Mouse (Mus musculus) MEL (cell line): ENCODE measurements at regions not wholly inside any gene's neighbourhood (a gene's known extent, or its start where the extent isn't known, plus 50 kb on each side); places are given as distances from the start of the nearest gene placed in this dataset.

Experiments used
- DNase-seq: peaks from one replicate; pipeline ENCODE4 v3.0.0; 2011; ENCODE audit warnings: low read depth, low spot score
- H3K27ac ChIP-seq: 2 replicates; pipeline ENCODE4 v1.5.1; 2012; ENCODE audit warnings: low read depth, mild to moderate bottlenecking, control low read depth, low read length, moderate library complexity; ENCODE audit not compliant: control insufficient read depth
- H3K27me3 ChIP-seq, 2 experiments: fragments of 150-350 bp in 1 of 2; sonication (generic) in 1 of 2; 2 replicates each; pipeline ENCODE4 v1.6.1; 2012; ENCODE audit warnings: low read length in 2 of 2, mild to moderate bottlenecking in 2 of 2, improper control_type of control experiment in 1 of 2, moderate library complexity in 1 of 2; ENCODE audit not compliant: insufficient read depth in 2 of 2, control insufficient read depth in 1 of 2
- H3K36me3 ChIP-seq, 2 experiments: 2 replicates each; pipeline ENCODE4 v1.6.1; 2012 to 2014; ENCODE audit warnings: low read length in 2 of 2, improper control_type of control experiment in 1 of 2, inconsistent platforms in 1 of 2, mild to moderate bottlenecking in 1 of 2; ENCODE audit not compliant: insufficient read depth in 2 of 2, control insufficient read depth in 1 of 2
- H3K4me1 ChIP-seq, 2 experiments: fragments of 150-350 bp in 1 of 2; sonication (generic) in 1 of 2; 2 replicates each; pipeline ENCODE4 v1.6.1; 2012; ENCODE audit warnings: low read length in 2 of 2, improper control_type of control experiment in 1 of 2, mild to moderate bottlenecking in 1 of 2; ENCODE audit not compliant: insufficient read depth in 2 of 2, control insufficient read depth in 1 of 2
- H3K4me3 ChIP-seq, 2 experiments: fragments of 150-350 bp in 1 of 2; sonication (generic) in 1 of 2; 2 replicates each; pipeline ENCODE4 v1.5.1; 2012; ENCODE audit warnings: low read depth in 2 of 2, low read length in 2 of 2, mild to moderate bottlenecking in 2 of 2, moderate library complexity in 2 of 2, control low read depth in 1 of 2, improper control_type of control experiment in 1 of 2; ENCODE audit not compliant: control insufficient read depth in 1 of 2, insufficient read depth in 1 of 2
- H3K79me2 ChIP-seq: 2 replicates; pipeline ENCODE4 v1.6.1; 2012; ENCODE audit warnings: mild to moderate bottlenecking, low read length, moderate library complexity; ENCODE audit not compliant: control insufficient read depth, poor library complexity, insufficient read depth
- H3K9ac ChIP-seq: 2 replicates; pipeline ENCODE4 v1.6.1; 2012; ENCODE audit warnings: low read depth, mild to moderate bottlenecking, control low read depth, low read length, moderate library complexity; ENCODE audit not compliant: control insufficient read depth, poor library complexity, severe bottlenecking
- H3K9me3 ChIP-seq: fragments of 150-350 bp; sonication (generic); replicated peaks from 2 replicates; pipeline ENCODE4 v1.6.1; 2012; ENCODE audit warnings: mild to moderate bottlenecking, low read length, improper control_type of control experiment, moderate library complexity; ENCODE audit not compliant: insufficient read depth
- CHD2 ChIP-seq: IDR thresholded peaks from 2 replicates; pipeline ENCODE4 v1.6.1; 2011; ENCODE audit warnings: low read length, improper control_type of control experiment
- CTCF ChIP-seq, 3 experiments: IDR thresholded peaks in 2 of 3; conservative IDR thresholded peaks in 1 of 3; 2 replicates each; pipeline ENCODE4 v1.5.1; 2011 to 2012; ENCODE audit warnings: low read length in 3 of 3, low read depth in 2 of 3, mild to moderate bottlenecking in 2 of 3, improper control_type of control experiment in 1 of 3, inconsistent platforms in 1 of 3, mixed read lengths in 1 of 3, moderate library complexity in 1 of 3; ENCODE audit not compliant: control insufficient read depth in 1 of 3, insufficient read depth in 1 of 3, poor library complexity in 1 of 3, severe bottlenecking in 1 of 3
- E2F4 ChIP-seq: IDR thresholded peaks from 2 replicates; pipeline ENCODE4 v1.6.1; 2011; ENCODE audit warnings: low read depth, low read length, improper control_type of control experiment, borderline replicate concordance
- ELF1 ChIP-seq: IDR thresholded peaks from 2 replicates; pipeline ENCODE4 v1.6.1; 2014; ENCODE audit warnings: low read depth, mild to moderate bottlenecking, inconsistent platforms, low read length, improper control_type of control experiment, moderate library complexity
- EP300 ChIP-seq, 2 experiments: IDR thresholded peaks; 2 replicates each; pipeline ENCODE4 v1.6.1; 2011; ENCODE audit warnings: improper control_type of control experiment in 2 of 2, low read length in 2 of 2, low read depth in 1 of 2, mild to moderate bottlenecking in 1 of 2
- GATA1 ChIP-seq: IDR thresholded peaks from 2 replicates; pipeline ENCODE4 v1.6.1; 2011; ENCODE audit warnings: low read depth, low read length, improper control_type of control experiment
- KAT2A ChIP-seq: conservative IDR thresholded peaks from 2 replicates; pipeline ENCODE4 v1.6.1; 2012; ENCODE audit warnings: low read depth, low read length, improper control_type of control experiment, inconsistent platforms
- MYC ChIP-seq: IDR thresholded peaks from 2 replicates; pipeline ENCODE4 v1.6.1; 2011; ENCODE audit warnings: low read depth, mild to moderate bottlenecking, low read length, improper control_type of control experiment, moderate library complexity
- NELFE ChIP-seq: IDR thresholded peaks from 2 replicates; pipeline ENCODE4 v1.6.1; 2011; ENCODE audit warnings: low read depth, low read length, improper control_type of control experiment
- NRF1 ChIP-seq: IDR thresholded peaks from 2 replicates; pipeline ENCODE4 v1.6.1; 2014; ENCODE audit warnings: low read depth, mild to moderate bottlenecking, inconsistent platforms, low read length, improper control_type of control experiment, moderate library complexity; ENCODE audit not compliant: poor library complexity, insufficient read depth, severe bottlenecking
- POLR2A ChIP-seq, 2 experiments: IDR thresholded peaks; 2 replicates each; pipeline ENCODE4 v1.6.1; 2011 to 2012; ENCODE audit warnings: low read length in 2 of 2, mild to moderate bottlenecking in 2 of 2, control low read depth in 1 of 2, improper control_type of control experiment in 1 of 2, low read depth in 1 of 2, moderate library complexity in 1 of 2; ENCODE audit not compliant: control insufficient read depth in 1 of 2, insufficient read depth in 1 of 2, poor library complexity in 1 of 2
- POLR2AphosphoS2 ChIP-seq: IDR thresholded peaks from 2 replicates; pipeline ENCODE4 v1.6.1; 2011; ENCODE audit warnings: low read length, improper control_type of control experiment
- RCOR1 ChIP-seq: IDR thresholded peaks from 2 replicates; pipeline ENCODE4 v1.6.1; 2012; ENCODE audit warnings: low read depth, mild to moderate bottlenecking, inconsistent platforms, low read length, improper control_type of control experiment
- TBP ChIP-seq: IDR thresholded peaks from 2 replicates; pipeline ENCODE4 v1.8.0; 2011; ENCODE audit warnings: low read depth, low read length, improper control_type of control experiment
- USF1 ChIP-seq: IDR thresholded peaks from 2 replicates; pipeline ENCODE4 v1.6.1; 2014; ENCODE audit warnings: low read depth, mild to moderate bottlenecking, inconsistent platforms, low read length, improper control_type of control experiment, moderate library complexity
- USF2 ChIP-seq, 2 experiments: IDR thresholded peaks; 2 replicates each; pipeline ENCODE4 v1.6.1; 2011 to 2012; ENCODE audit warnings: improper control_type of control experiment in 2 of 2, low read length in 2 of 2, borderline replicate concordance in 1 of 2, inconsistent platforms in 1 of 2, low read depth in 1 of 2, mild to moderate bottlenecking in 1 of 2; ENCODE audit not compliant: insufficient read depth in 1 of 2
- ZC3H11A ChIP-seq: IDR thresholded peaks from 2 replicates; pipeline ENCODE4 v1.6.1; 2012; ENCODE audit warnings: low read depth, mild to moderate bottlenecking, inconsistent platforms, low read length, improper control_type of control experiment
- ZKSCAN1 ChIP-seq: IDR thresholded peaks from 2 replicates; pipeline ENCODE4 v1.6.1; 2012; ENCODE audit warnings: low read depth, mild to moderate bottlenecking, inconsistent platforms, low read length, improper control_type of control experiment, moderate library complexity

DNA sequence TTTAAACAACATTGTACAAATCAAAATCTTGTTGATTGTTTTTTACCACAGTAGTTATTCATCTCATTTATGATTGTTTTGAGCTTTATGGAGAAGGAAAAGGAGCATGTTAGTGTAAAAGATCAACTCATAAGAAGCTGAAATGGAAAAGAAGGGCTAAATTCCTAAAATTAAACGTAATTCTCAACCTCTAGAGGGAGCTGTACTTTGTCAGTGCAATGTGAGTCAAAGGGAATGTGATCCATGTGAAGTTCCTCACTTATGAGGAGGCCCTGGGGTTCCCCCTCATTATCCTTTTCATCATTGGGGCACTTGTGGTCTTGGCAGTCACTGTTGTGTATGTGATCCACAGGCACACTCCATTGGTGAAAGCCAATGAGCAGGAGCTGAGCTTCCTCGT lies 54.0 kb upstream of the Vmn2r7 start:
- Histone ChIP-seq H3K79me2 (no peaks in the 10 kb centered on the region), H3K27me3 (no peaks in the 10 kb centered on the region), H3K4me3 (no peak overlapping the region), H3K27ac (no peak overlapping the region), H3K36me3 (no peaks in the 10 kb centered on the region), H3K9me3 (no peaks in the 10 kb centered on the region), H3K4me1 (no peaks in the 10 kb centered on the region), H3K9ac (no peak overlapping the region)
- no peak for DNase-seq
- TF ChIP-seq ELF1 (no peak), KAT2A (no peak), ZC3H11A (no peak), EP300 (IDR thresholded peaks at IDR 0.05; ENCODE audit: low read depth in 1 of 2, low read length in 2 of 2) (no peak), CTCF (IDR thresholded peaks at IDR 0.05 in 2 of 3, conservative IDR thresholded peaks at IDR 0.05 in 1 of 3; ENCODE audit: control insufficient read depth in 1 of 3, insufficient read depth in 1 of 3, low read depth in 2 of 3, low read length in 3 of 3, poor library complexity in 1 of 3, severe bottlenecking in 1 of 3) (peak in 1 of 3 experiments; percentile 8; a peak in 1 of 6 replicates), POLR2AphosphoS2 (no peak), ZKSCAN1 (no peak)

DNA sequence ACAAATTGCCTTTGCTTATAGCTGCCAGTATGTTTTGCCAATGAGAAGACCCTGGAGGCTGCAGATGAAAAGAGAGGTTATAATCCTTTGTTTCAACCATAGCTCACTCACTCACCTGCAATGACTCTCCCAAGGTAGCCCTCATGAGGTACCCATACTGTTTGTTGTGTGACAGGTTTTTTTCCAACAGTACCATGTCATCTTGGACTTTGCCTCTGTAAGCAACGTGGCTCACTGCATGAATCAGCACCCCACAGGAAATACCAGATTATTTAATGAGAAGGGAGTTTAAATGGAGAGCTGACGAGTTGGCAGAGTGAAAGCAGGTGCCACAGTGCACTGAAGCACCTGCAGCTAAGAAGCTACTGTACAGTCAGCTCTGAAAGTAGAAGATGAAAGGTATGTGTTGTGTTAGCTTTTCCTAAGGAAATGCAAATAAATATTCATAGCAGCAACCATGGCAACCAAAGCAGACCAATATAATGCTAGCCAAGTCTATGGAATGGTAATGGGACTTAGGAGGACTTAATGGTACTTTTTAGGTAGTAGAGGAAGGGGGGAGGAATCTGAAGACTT lies 56.8 kb upstream of the Vmn2r7 start:
- DNase-seq = no peak
- Histone ChIP-seq H3K36me3 (no peaks in the 10 kb centered on the region), H3K4me1 (no peaks in the 10 kb centered on the region), H3K9ac (no peak overlapping the region), H3K9me3 (no peaks in the 10 kb centered on the region), H3K27ac (no peak overlapping the region), H3K79me2 (no peaks in the 10 kb centered on the region), H3K27me3 (no peaks in the 10 kb centered on the region), H3K4me3 (no peak overlapping the region)
- TF ChIP-seq NELFE = no peak
- no peak for TF ChIP-seq GATA1
- no peak for TF ChIP-seq POLR2A (IDR thresholded peaks at IDR 0.05; ENCODE audit: control insufficient read depth in 1 of 2, insufficient read depth in 1 of 2, low read depth in 1 of 2, low read length in 2 of 2, poor library complexity in 1 of 2)
- no peak for TF ChIP-seq ZKSCAN1
- no peak for TF ChIP-seq USF1
- TF ChIP-seq TBP = no peak

DNA sequence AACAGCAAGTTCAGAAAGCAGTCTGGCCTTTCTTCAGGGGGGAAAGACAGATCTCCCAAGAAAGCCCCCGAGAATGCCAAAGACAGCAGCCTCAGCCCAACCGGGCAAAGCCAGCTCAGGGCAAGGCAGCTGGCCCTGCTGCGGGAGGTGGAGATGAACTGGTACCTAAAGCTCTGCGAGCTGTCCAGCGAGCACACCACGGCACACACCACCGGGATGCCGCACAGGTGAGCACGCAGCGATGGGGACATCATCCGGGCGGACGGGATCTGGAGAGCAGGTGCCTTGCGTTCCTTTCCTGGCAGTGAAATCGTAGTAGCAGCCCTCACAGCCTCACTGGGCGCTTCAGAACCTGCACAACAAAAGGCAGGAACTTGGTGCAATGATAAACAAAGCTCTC lies 104.7 kb upstream of the Vmn2r7 start:
- TF ChIP-seq MYC (no peak), TBP (no peak), USF2 (IDR thresholded peaks at IDR 0.05; ENCODE audit: borderline replicate concordance in 1 of 2, insufficient read depth in 1 of 2, low read depth in 1 of 2, low read length in 2 of 2) (no peak), CHD2 (no peak), RCOR1 (no peak), NRF1 (no peak), E2F4 (no peak)
- no peak overlapping the region for H3K27ac ChIP-seq

More for the DNA sequence above, 104.7 kb upstream of the Vmn2r7 start:
- Histone ChIP-seq H3K4me3 (no peak overlapping the region), H3K4me1 (no peaks in the 10 kb centered on the region), H3K9ac (no peak overlapping the region), H3K27me3 (no peaks in the 10 kb centered on the region), H3K9me3 (no peaks in the 10 kb centered on the region), H3K79me2 (no peaks in the 10 kb centered on the region), H3K36me3 (no peaks in the 10 kb centered on the region)
- no peak for DNase-seq
